Mouse (Mus musculus): ENCODE measurements around the gene Cuedc2. TPM values are rescaled to one million over a fixed set of nuclear protein-coding genes. Genes with fewer than 3 reads are reported as not detected.

Cuedc2 gene
- polyA plus RNA-seq, 1 experiment from 2014 or later, result 154 TPM

DNA sequence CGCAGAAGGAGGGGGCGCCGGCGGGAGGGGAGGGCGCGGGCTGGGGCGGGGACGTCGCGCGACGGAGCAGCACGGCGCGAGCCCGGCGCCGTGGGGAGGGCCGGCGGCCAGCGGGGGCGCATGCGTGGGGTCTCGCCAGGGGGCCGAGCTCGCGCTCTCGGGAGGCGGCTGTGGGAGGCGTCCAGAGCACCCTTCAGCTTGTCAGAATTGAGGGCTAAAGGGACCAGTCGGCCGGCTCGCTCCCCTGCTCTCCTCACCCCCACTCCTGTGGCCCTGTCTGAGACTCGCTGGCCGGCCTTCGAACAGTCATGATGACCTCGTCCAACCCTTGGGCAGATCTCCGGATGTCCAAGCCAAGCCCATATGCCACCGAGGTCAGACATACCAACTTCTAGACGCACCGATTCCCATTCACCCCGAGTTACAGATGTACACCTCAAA is 20.5 kb downstream of the Cuedc2 start:
- peak overlapping the region; percentile 64 for H3K4me2 ChIP-seq
- ATAC-seq (ENCODE audit: borderline replicate concordance, extremely low read depth, low FRiP score, low TSS enrichment), result no peak
- H3K27ac ChIP-seq, result no peak overlapping the region
- H3K9ac ChIP-seq, result 0 out of 2 replicates have a peak overlapping the region, but pooled peaks have one; percentile 7
- H3K4me3 ChIP-seq, result peak overlapping the region; percentile 46
- peaks cover 99% of the 10 kb centered on the region for H3K27me3 ChIP-seq
- H3K4me1 ChIP-seq, result peaks cover 22% of the 10 kb centered on the region
- no peaks in the 10 kb centered on the region for H3K36me3 ChIP-seq
- WGBS, result 1% methylated on average over 35 of the region's 42 CpGs
- no peaks in the 10 kb centered on the region for H3K9me3 ChIP-seq

DNA sequence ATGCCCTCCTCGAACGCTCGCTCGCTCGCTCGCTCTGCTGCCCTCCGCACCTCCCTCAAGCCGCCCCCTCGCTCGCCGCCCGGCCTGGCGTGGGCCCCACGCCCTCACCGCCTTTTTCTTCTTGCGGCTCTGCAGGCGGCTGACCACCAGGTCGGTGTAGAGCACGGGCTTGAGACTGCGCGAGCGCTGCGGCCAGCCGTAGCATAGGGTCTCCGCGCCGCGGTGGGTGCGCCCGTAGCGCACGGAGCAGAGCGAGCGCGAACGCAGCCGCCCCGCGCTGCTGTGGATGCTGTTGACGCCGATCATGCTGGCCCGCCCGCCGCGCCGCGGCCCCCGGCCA is 21.0 kb downstream of the Cuedc2 start:
- ATAC-seq (ENCODE audit: borderline replicate concordance, extremely low read depth, low FRiP score, low TSS enrichment), result no peak
- Histone ChIP-seq H3K9ac (peak overlapping the region; percentile 7; the same call in 1 of the 2 replicates), H3K27ac (no peak overlapping the region), H3K27me3 (peaks cover 93% of the 10 kb centered on the region), H3K4me1 (peaks cover 22% of the 10 kb centered on the region), H3K4me3 (peak overlapping the region; percentile 46), H3K36me3 (peaks cover 2% of the 10 kb centered on the region; the same call in 1 of the 2 replicates), H3K4me2 (peak overlapping the region; percentile 64), H3K9me3 (no peaks in the 10 kb centered on the region)
- WGBS, result 2% methylated on average over 41 of the region's 48 CpGs

DNA sequence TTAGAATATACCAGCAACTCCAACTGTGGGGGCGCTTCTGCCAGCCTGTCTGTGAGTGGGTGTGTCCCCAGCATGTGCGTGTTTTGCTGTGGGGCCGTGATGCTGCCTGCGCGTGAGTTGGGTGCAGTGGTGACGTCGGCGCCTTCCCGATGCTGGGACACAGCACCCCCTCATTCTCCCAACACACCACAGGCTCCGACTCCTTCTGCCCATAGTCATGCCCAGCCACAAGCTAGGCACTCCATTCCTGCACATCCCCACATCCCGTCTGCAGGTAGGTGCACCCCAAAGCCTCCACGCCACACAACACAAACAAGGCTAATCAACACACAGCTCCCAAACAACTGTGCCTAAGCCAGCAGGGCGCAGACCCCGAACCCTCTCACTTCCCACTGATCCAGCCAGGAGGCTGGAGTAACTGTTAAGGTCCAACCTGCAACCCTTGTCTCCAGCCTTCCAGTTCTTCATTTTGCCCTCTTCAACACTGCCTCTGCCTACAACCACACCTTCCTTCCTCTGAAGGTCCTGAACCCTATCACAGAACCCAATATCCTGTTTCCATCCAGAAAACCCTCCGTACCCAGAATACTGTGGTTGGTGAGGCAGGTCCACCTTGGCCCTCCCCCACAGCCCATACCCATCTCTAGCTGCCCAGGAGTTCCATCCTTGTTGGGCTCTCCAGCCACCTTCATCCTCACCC is 21.5 kb downstream of the Cuedc2 start:
- Histone ChIP-seq H3K9ac (peak overlapping the region; percentile 7; the same call in 1 of the 2 replicates), H3K4me2 (peak overlapping the region; percentile 64), H3K4me3 (peak overlapping the region; percentile 46), H3K4me1 (peaks cover 22% of the 10 kb centered on the region), H3K27ac (no peak overlapping the region), H3K27me3 (peaks cover 88% of the 10 kb centered on the region), H3K9me3 (no peaks in the 10 kb centered on the region), H3K36me3 (peaks cover 4% of the 10 kb centered on the region; the same call in 1 of the 2 replicates)
- no peak for ATAC-seq (ENCODE audit: borderline replicate concordance, extremely low read depth, low FRiP score, low TSS enrichment)
- 35% methylated on average over 15 of the region's 15 CpGs for WGBS

DNA sequence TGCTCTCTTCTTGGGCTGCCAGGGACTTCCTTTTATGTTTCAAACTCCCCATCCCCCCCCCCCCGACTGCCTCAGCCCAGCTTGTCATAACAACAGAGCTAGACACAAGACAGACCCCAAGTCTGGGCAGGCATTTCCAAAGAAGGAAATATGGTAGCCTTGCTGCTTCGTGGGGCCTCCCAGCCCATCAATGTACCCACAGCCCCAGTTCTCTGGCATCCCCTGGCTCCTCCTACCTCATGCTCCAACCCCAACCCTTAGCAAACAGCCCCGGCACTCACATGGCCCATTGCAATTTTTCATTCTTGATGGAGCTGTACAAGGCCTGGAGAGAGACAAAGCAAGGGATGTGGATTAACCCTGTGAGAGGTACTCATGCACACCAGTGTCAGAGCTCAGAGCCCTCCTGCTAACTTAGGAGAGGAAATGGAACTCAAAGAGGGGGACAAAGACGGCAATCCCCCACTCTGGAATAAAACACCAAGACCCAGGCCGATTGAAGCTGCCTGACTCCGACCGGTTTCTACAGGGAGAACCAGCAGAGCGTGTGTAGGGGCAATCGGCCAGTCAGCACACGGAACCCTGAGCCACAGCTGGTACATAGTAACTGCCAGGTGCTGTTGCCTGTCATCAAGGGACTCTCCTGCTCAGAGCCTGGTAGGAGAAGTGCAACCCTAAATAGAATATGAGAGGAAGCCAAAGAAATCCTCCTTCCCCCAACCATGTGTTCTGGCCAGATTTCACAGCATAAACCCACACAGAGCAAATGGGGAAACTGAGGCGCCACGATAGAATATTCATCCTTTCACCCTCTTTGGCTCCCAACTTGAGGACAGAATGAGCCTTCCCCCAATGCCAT is 22.5 kb downstream of the Cuedc2 start:
- H3K27me3 ChIP-seq, result peaks cover 78% of the 10 kb centered on the region
- peaks cover 10% of the 10 kb centered on the region; the same call in 1 of the 2 replicates for H3K36me3 ChIP-seq
- no peaks in the 10 kb centered on the region for H3K9me3 ChIP-seq
- 44% methylated on average over 12 of the region's 12 CpGs for WGBS
- 0 out of 2 replicates have a peak overlapping the region, but pooled peaks have one; percentile 64 for H3K4me2 ChIP-seq
- no peak overlapping the region for H3K9ac ChIP-seq
- no peak overlapping the region for H3K4me3 ChIP-seq
- peaks cover 22% of the 10 kb centered on the region for H3K4me1 ChIP-seq
- ATAC-seq (ENCODE audit: borderline replicate concordance, extremely low read depth, low FRiP score, low TSS enrichment), result no peak
- H3K27ac ChIP-seq, result no peak overlapping the region

DNA sequence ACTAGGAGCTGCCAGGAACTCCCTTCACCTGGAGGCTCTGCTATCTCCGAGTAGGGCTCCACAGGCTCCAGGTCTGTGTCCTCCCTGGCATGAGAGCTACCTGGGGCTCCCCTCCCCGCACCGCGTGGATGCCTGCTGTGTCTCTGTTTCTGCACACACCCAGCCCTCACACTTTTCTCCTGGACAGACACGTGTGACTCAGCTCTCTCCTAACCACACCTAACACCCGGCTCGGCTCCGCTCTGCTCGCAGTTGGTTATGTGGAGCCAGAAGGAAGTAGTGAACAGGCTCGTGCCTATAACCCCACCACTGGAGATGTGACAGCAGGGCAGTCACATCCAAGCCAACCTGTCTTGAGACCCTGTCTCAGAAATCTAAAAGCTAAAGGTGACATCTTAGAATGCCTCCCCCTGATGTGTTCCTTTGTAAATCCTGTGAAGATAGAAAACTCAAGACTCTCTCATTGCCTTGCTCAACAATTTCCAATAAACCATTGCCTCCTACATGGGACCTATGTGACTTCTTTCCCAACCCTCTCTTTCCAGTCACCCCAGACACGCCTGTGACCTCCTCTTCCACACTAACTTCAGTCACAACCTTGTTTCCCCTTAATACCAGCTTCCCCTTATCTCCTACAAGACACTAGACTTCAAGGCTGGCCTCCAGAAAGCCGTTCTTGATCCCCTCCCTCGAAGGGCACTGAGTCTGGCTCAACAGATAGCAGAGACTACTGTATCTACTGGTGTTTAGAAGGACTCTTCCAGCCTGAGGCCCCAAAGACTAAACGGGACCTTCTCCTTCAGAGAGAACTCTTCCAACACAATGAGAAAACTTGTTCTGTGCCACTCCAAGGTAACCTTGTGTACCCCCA is 23.4 kb downstream of the Cuedc2 start:
- no peak overlapping the region for H3K9ac ChIP-seq
- 32% methylated on average over 14 of the region's 14 CpGs for WGBS
- no peak overlapping the region for H3K4me3 ChIP-seq
- no peak overlapping the region for H3K27ac ChIP-seq
- no peak overlapping the region for H3K4me2 ChIP-seq
- peaks cover 12% of the 10 kb centered on the region; the same call in 1 of the 2 replicates for H3K36me3 ChIP-seq
- no peak for ATAC-seq (ENCODE audit: borderline replicate concordance, extremely low read depth, low FRiP score, low TSS enrichment)
- H3K9me3 ChIP-seq, result no peaks in the 10 kb centered on the region
- peaks cover 69% of the 10 kb centered on the region for H3K27me3 ChIP-seq
- H3K4me1 ChIP-seq, result peaks cover 22% of the 10 kb centered on the region

DNA sequence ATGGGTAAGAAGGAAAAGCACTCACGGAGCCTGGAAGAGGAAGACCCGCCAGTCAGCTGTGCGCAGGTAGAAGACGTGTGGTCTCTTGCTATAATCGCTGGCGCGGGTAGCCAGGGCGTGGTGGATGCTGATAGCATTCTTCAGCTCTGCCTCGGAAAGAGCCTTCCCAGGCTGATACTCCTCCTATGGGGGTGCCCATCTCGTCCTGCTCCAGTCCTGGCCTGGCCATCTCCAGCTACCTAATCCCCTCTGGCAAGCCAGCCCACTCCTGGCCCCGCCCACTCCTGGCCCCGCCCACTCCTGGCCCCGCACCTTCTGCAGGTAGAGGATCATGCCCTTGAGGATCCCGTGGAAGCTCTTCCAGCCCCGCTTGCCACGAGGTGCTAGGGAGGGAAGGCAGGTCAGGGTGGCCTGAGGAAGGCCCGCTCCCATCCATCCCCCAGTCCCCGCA is 24.3 kb downstream of the Cuedc2 start:
- H3K27ac ChIP-seq, result no peak overlapping the region

DNA sequence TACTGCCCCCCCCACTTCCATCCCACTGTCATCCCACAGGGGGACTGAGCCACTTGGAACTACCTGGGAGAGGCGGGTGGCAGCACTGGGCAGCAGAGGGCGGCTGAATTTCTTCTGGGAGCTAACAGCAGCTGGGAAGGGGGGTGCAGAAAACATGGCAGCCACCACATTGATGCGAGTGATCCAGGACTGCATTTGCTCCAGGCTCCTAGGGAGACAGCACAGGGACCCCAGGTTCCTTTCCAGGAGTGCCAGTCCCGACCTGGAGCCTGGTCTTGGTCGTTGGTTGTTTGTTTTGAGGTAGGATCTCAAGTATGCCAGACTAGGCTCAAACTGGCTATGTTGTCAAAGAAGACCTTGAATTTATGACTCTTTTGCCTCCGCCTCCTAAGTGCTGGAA is 24.9 kb downstream of the Cuedc2 start:
- 70% methylated on average over 6 of the region's 6 CpGs for WGBS
- H3K36me3 ChIP-seq, result peaks cover 12% of the 10 kb centered on the region; the same call in 1 of the 2 replicates
- H3K9ac ChIP-seq, result no peak overlapping the region
- H3K4me1 ChIP-seq, result peaks cover 26% of the 10 kb centered on the region
- H3K4me2 ChIP-seq, result no peak overlapping the region
- H3K9me3 ChIP-seq, result no peaks in the 10 kb centered on the region
- H3K27ac ChIP-seq, result no peak overlapping the region
- H3K27me3 ChIP-seq, result peaks cover 54% of the 10 kb centered on the region
- ATAC-seq (ENCODE audit: borderline replicate concordance, extremely low read depth, low FRiP score, low TSS enrichment), result no peak
- no peak overlapping the region for H3K4me3 ChIP-seq

More for the DNA sequence above, 24.3 kb downstream of the Cuedc2 start:
- ATAC-seq (ENCODE audit: borderline replicate concordance, extremely low read depth, low FRiP score, low TSS enrichment), result no peak
- Histone ChIP-seq H3K9ac (no peak overlapping the region), H3K9me3 (no peaks in the 10 kb centered on the region), H3K27me3 (peaks cover 60% of the 10 kb centered on the region), H3K4me2 (no peak overlapping the region), H3K4me3 (no peak overlapping the region), H3K36me3 (peaks cover 12% of the 10 kb centered on the region; the same call in 1 of the 2 replicates), H3K4me1 (peaks cover 22% of the 10 kb centered on the region)
- WGBS, result 19% methylated on average over 18 of the region's 18 CpGs

DNA sequence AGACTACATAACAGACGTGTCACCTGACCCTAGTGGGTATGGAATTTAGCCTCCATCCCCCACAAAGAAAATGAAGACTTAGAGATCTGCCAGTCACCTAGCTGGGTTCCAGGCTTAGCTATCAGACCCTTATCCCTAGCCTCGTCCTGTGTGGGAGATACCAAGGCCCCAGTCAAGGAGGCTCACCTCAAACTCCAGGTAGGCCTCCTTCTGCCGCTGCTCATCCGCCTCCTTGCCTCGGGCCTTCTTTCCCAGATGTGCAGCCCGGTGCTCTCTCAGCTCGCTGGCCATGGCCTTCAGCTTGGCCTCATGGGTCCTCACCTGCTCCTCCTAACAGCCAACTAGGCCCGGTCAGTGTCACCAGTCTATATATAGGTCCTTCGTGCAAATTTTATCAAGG is 25.4 kb downstream of the Cuedc2 start:
- peaks cover 12% of the 10 kb centered on the region; the same call in 1 of the 2 replicates for H3K36me3 ChIP-seq
- no peak for ATAC-seq (ENCODE audit: borderline replicate concordance, extremely low read depth, low FRiP score, low TSS enrichment)

DNA sequence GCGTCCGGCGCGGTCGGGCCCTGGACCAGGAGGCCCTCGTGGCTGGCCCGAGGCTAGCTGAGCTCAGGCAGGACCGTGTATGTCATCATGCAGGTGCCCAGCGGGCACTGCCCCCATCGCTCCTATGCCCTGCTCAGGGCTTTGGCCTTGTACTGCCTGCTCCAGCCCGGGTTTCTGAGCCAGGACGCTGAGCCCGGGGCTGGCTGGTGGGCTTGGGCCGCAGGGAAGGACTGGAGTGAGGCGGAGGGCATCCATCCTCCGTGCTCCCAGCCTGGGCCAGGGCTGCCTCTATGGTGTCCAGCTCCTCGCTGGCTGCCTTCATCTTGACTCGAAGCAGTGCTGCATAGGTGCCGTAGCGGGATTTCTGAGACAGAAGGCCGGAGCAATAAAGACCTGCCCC is 25.9 kb downstream of the Cuedc2 start:
- Histone ChIP-seq H3K4me1 (peaks cover 17% of the 10 kb centered on the region), H3K9me3 (no peaks in the 10 kb centered on the region), H3K27me3 (peaks cover 45% of the 10 kb centered on the region), H3K4me3 (no peak overlapping the region), H3K9ac (no peak overlapping the region), H3K27ac (no peak overlapping the region), H3K4me2 (no peak overlapping the region), H3K36me3 (peaks cover 12% of the 10 kb centered on the region; the same call in 1 of the 2 replicates)
- ATAC-seq (ENCODE audit: borderline replicate concordance, extremely low read depth, low FRiP score, low TSS enrichment), result no peak
- WGBS, result 91% methylated on average over 21 of the region's 21 CpGs

More for the DNA sequence above, 25.4 kb downstream of the Cuedc2 start:
- Histone ChIP-seq H3K9me3 (no peaks in the 10 kb centered on the region), H3K4me3 (no peak overlapping the region), H3K9ac (no peak overlapping the region), H3K4me1 (peaks cover 23% of the 10 kb centered on the region), H3K27ac (no peak overlapping the region), H3K27me3 (peaks cover 49% of the 10 kb centered on the region), H3K4me2 (no peak overlapping the region)
- WGBS, result 88% methylated on average over 9 of the region's 9 CpGs

DNA sequence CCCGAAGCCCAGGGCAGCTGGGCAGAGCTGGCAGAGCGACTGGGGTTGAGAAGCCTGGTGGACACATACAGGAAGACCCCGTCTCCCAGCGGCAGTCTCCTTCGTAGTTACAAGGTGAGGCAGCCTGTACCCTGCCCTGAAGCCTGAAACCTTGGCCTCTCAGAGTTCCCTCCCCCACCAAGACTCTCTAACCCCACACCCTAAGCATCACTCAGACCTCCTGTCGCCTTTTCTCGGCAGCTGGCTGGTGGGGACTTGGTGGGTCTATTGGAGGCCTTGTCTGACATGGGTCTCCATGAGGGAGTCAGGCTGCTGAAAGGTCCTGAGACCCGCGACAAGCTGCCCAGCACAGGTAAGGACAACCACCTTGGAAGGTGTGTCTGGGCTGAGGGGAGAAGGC is 27.2 kb downstream of the Cuedc2 start:
- WGBS, result 80% methylated on average over 9 of the region's 9 CpGs
- peaks cover 41% of the 10 kb centered on the region for H3K27me3 ChIP-seq
- no peak overlapping the region for H3K9ac ChIP-seq
- no peak overlapping the region for H3K4me2 ChIP-seq
- peaks cover 12% of the 10 kb centered on the region; the same call in 1 of the 2 replicates for H3K36me3 ChIP-seq
- no peak for ATAC-seq (ENCODE audit: borderline replicate concordance, extremely low read depth, low FRiP score, low TSS enrichment)
- no peaks in the 10 kb centered on the region for H3K9me3 ChIP-seq
- no peak overlapping the region for H3K4me3 ChIP-seq
- no peak overlapping the region for H3K27ac ChIP-seq
- H3K4me1 ChIP-seq, result peaks cover 13% of the 10 kb centered on the region

DNA sequence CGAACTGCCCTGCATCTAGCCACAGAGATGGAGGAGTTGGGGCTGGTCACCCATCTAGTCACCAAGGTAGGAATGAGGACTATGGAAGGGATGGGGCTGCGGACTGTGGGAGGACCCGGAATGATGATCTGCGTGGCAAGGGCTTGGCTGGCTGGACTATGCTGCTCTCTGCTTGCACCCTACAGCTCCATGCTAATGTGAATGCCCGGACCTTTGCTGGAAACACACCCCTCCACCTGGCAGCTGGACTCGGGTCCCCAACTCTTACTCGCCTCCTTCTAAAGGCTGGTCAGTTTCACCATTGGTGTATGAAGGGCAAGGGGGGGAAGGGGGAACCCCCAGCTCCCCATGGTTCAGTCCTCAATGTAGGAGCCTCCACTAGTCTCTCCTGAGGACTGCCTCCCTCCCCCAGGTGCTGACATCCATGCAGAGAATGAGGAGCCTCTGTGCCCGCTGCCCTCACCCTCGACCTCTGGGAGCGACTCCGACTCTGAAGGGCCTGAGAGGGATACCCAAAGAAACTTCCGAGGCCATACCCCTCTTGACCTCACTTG is 28.1 kb downstream of the Cuedc2 start:
- WGBS, result 85% methylated on average over 12 of the region's 12 CpGs
- no peak for ATAC-seq (ENCODE audit: borderline replicate concordance, extremely low read depth, low FRiP score, low TSS enrichment)
- no peaks in the 10 kb centered on the region for H3K9me3 ChIP-seq
- H3K4me3 ChIP-seq, result no peak overlapping the region
- no peak overlapping the region for H3K4me2 ChIP-seq
- no peak overlapping the region for H3K9ac ChIP-seq
- peaks cover 18% of the 10 kb centered on the region for H3K4me1 ChIP-seq
- peaks cover 12% of the 10 kb centered on the region; the same call in 1 of the 2 replicates for H3K36me3 ChIP-seq
- H3K27ac ChIP-seq, result no peak overlapping the region
- peaks cover 31% of the 10 kb centered on the region for H3K27me3 ChIP-seq

Data from lung, embryonic 15.5 days (tissue).